Mouse (Mus musculus): ENCODE results near the gene Fbxl13.

DNA sequence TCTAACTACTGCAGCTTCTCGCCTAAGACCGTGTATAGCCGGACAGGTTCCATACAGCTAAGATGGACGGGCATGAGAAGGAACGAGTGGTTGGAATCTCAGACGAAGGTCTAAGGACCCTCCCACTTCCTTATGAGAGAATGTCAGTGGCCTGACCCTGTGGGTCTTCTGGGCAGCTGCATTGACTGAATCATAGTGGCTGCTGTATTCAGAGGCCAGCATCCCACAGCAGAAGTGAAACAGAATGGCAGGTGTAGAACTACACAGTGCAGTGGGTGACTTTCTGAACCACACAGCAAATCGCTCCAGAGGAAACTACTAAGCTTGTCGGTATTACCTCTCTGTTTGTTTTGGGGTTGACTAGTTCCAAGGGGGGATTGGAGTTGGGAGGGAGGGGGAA, 140.3 kb downstream of the Fbxl13 start:
- TF ChIP-seq POLR2A (IDR thresholded peaks at IDR 0.05; ENCODE audit: insufficient read length, low read depth) (no peak), E2F4 (IDR thresholded peaks at IDR 0.05; ENCODE audit: insufficient read depth) (no peak), TCF3 (IDR thresholded peaks at IDR 0.05; ENCODE audit: insufficient read length, low read depth) (no peak), MYOG (IDR thresholded peaks at IDR 0.05; ENCODE audit: control insufficient read depth in 1 of 3, insufficient read depth in 1 of 3, insufficient read length in 2 of 3, low read depth in 2 of 3) (peak in 1 of 3 experiments; percentile 48), CEBPB (IDR thresholded peaks at IDR 0.05; ENCODE audit: insufficient read depth, poor library complexity, severe bottlenecking) (no peak), USF1 (IDR thresholded peaks at IDR 0.05; ENCODE audit: low read depth) (no peak), MYOD1 (IDR thresholded peaks at IDR 0.05; ENCODE audit: control insufficient read depth in 1 of 3, insufficient read length in 2 of 3, low read depth in 2 of 3) (peak in 2 of 3 experiments; percentile 74 to 83), SRF (IDR thresholded peaks at IDR 0.05; ENCODE audit: control insufficient read depth, insufficient read length, low read depth) (no peak), POLR2AphosphoS2 (IDR thresholded peaks at IDR 0.05; ENCODE audit: insufficient read length, low read depth) (no peak)

Data from myocyte (in vitro differentiated cells).